Mouse (Mus musculus) T-helper 1 cell (primary cell): Measurements from ENCODE around the gene Pdxp.

Experiments
- in situ Hi-C: fragments of 300-600 bp; cut with MboI, MseI; formaldehyde crosslinking; loops from one replicate; pipeline ENCODE4 v1.15.1; 2025; ENCODE audit warnings: high pct_unique_total_duplicates

The Pdxp gene

DNA sequence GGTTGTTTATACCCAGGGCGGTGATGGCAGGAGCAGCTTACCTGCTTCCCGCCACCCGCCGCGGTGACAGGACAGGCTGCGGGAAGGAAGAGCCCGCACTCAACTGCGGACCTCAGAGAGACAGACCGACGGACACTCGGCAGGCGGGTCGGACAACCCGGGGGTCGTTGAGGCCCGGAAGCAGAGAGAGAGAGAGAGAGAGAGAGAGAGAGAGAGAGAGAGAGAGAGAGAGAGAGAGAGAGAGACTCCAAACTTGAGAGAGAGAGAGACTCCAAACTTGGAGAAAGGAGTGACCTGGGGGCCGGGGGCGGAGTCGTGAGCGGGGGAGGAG is 14.3 kb upstream of the Pdxp start, which contains the start of gene Gm49510:
TSS of gene Gm49510 (plus strand) at position 259 of the 331 bp plus-strand sequence.
- in situ Hi-C loops, result no loop called here

DNA sequence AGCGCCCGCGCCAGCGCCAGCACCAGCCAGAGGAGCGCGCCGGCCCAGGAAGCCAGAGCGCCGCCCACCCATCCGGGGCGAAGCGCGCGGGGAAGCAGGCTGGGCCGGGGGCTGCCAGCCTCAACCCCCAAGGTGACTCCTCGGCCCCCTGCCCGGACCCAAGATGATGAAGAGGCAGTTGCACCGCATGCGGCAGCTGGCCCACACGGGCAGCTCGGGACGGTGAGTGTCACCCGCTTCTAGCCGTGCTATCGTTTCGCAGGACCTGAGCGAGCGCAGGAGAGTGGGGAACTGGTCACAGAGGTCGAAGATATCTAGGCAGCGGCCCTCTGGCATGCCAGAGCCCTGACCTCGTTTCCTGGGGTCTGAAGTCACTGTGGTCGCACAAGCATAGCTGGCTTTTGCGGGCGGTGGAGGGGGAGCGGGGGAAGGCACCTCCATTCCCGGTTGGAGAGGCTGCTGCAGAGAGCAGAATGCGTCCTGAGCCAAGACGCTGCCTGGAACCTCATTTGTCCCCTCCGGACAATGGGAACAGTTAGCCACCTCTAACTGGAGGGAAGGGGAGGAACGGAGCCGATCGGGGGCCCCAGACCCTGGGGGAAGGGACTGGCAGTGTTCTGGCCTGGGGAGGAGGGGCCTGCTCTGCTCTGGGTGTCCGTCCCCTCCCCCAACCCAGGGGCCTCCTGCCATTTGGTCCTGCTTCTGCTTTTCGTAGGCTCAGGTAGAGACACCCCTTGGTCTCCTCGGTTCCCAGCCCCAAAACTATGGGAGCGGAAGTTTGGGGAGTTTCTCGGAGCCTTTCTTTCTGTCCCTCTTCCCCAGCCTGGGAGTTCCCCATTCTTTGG is 13.8 kb upstream of the Pdxp start, which contains the start of gene Sh3bp1:
TSS of gene Sh3bp1 (plus strand) at position 29 of the 845 bp plus-strand sequence.
- in situ Hi-C loops, result no loop called here

DNA sequence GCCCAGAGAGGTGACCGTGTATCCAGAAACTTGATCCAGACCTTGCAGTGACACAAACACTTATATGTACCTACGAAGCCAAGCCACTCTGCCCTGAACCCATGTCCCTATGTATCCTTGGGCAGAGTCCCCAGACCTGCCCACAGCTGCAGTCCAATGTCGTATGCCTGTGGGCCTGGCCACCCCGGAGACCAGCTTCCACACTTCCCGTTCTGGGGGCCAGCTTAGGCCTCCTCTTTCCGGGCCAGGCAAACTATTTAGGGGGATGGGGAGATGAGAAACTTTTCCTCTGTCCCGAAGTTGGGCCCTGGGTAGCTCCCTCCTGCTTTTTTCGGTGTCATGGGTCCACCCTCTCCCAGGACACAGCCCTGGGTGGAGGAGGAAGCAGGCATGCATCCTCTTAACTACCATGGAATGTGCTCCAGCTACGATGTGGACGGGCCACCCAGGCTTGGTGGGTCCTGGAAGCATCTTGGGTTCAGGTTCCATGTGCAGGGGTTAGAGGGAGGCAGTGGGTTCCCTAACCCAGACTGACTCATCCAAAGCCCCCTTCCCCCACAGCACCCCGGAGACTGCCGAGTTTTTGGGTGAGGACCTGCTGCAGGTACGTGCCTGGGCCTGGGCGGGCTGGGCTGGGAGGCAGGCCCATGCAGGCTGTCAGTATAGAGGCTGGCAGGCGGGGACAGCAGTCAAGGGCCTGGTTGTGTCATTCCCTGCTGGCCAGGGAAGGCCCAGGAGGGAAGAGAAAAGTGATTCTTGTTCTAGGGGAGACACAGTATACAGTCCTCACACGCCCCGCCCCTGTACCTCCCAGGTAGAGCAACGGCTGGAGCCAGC is 12.9 kb upstream of the Pdxp start:
- in situ Hi-C loops, result no loop called here

DNA sequence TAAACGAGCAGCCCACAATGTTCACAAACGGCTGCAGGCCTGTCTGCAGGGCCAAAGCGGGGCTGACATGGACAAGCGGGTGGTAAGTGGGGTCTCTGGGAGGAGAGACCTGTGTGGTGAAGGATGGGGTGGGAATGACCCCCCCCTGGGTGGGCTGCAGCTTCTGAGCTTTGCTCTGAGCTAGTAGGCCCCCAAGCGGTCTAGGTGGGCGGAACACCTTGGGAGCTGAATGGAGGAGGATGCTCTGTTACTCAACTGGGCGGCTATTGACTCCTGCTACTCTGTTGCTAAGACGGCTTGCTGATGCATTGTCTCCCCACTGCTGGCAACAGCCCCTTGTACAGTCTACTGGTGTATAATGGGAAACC is 12.3 kb upstream of the Pdxp start:
- in situ Hi-C loops, result no loop called here

DNA sequence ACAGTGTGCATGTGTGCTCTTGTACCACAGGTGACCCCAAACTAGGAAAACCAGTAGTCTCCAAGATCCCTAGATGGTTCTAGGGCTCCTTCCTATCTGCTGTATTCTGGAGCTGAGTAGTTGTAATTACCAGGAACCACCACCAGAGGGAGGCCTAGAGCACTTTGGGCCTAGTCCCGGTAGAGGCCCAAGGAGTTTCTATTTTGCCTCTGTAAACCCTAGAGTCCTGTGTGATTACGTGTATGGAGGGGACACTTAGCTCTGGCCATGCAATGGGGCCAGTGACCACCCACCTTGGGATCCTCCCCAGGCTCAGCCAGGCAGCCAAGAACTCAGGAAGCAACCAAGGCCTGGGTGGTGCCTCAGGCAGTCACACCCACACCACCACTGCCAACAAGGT is 10.5 kb upstream of the Pdxp start:
- in situ Hi-C loops, result no loop called here

DNA sequence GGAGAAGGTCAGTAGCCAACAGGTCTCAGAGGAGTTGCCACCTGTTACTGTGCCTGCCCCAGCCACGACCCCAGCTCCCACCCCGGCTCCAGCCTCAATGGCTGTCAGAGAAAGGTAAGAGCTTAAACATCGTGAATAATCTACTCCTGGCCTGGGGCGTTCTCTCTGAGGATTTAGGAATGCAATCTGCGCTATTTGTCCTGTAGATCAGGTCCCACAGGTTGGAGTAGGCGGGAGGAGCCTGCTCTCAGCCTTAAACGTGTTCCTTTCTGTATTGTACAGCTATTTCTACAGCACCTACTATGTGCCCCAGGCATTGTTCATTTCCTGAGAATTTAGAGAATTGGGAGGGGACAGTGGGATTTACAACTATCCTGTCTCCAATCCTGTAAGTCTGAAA is 5.3 kb upstream of the Pdxp start:
- in situ Hi-C loops, result loop anchor here (5.0 kb wide), 1 partner anchor 779 kb away; the partner anchor contains the start of gene Josd1

DNA sequence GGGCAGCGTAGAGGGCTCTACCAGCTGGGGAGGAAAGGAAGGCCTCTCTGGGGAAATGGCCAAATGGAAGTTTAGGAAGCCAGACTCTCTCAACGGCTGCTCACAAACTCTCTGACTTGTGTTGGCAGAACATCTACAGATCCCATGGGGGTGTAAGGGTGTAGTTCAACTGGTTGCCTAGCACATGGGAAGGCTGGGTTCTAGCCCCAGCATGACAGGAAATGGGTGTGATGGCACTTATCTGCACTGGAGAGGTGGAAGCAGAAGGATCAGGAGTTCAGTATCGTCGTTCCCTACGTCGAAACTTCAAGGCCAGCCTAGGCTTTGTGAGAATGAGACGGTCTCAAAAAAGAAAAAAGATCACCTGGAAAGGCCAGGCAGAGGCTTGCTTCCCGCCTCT is 4.7 kb upstream of the Pdxp start:
- in situ Hi-C loops, result loop anchor here (5.0 kb wide), 1 partner anchor 778 kb away; the partner anchor contains the start of gene Josd1

DNA sequence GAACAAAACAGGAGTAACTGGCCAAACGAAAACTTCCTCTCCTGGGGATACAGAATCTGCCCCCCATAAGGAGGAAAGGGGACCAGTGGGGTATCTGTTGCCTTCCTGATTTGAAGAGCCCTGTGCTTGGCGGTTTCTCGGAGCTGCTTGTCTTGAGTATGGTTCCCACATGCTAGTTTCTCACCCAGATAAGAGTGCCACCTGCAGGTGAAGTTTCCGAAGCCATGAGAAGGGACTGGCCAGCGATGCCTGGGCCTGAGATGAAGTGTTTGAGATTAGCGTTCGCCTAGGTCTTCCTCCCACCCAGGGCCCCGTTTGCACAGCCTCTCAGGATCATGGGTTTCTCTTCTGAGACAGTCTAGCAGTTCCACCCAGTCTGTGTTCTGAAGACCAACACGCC is 1.7 kb upstream of the Pdxp start:
- in situ Hi-C loops, result no loop called here

DNA sequence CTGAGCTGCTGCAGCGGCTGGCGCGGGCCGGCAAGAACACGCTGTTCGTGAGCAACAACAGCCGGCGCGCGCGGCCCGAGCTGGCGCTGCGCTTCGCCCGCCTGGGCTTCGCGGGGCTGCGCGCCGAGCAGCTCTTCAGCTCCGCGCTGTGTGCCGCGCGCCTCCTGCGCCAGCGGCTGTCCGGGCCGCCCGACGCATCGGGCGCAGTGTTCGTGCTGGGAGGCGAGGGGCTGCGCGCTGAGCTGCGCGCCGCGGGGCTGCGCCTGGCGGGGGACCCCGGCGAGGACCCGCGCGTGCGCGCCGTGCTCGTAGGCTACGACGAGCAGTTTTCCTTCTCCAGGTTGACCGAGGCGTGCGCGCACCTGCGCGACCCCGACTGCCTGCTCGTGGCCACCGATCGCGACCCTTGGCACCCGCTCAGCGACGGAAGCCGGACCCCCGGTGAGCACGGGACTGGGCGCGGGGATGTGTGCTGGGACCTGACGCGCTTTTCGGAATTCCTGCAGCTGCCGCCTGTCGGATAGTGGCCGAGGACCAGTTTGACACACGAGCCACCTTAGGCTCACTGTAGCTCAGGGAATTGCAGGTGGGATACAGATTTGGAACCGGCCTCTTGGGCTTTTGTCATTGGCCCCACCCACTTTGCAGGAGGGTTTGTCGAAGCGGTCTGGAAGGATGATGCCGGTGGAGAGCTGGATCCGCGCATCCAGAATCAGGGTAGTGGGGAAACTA is 538 bp downstream of the Pdxp start:
- in situ Hi-C loops, result no loop called here

DNA sequence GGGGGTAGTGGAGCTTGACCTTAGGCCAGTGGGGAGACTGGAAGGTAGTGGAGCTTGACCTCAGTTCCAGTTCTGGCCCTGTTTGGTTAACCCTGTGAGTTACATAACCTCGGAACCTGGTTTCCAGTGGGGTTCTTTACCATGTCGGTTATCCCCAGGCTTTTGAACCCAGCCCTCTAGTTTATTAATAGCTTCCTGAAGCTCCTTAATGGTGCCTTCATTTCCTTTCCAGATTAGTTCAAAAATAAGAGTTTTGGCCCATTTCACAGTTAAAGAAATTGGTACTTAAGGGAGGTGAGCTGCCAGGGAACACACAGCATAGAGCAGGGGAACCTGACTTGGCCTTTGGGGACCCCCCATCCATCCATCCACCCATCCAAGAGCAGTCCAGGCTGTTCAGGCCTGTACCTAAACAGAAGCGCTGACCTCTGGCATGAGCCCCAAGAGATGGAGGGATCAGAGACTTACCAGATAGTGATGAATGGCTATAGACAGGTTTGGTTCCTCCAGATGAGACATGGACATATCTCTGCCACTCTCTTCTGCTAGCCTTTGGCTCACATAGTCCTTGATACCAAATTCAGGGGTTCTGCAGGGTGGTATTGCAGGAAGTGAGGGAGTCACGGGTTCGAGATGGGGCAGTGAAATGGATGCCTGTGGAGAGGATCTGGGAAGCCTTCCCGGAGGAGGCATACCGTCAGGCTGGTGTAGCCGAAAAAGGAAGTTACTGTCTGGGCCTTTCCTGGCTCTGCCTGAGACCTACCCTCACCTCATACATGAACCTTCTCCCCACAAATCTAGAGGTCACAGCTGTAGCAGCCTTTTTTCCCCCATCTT is 1.3 kb downstream of the Pdxp start:
- in situ Hi-C loops, result no loop called here

DNA sequence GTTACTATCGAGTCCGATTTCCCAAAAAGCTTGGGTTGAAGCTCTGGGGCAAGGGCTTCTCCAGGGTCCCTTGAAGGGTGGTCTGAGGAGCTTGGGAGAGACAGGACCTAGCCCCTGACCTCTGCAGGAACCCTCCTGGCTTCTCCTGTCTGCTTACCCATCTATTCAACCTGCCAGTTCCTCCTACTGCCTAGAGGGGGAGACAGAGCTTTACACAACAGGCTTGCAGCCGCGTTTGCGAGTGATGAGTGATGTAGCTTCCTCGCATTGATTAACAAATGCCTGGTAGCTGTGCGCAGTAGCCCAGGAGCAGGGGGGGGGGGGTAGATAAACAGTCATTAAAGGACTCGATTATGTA is 1.9 kb downstream of the Pdxp start:
- in situ Hi-C loops, result no loop called here

DNA sequence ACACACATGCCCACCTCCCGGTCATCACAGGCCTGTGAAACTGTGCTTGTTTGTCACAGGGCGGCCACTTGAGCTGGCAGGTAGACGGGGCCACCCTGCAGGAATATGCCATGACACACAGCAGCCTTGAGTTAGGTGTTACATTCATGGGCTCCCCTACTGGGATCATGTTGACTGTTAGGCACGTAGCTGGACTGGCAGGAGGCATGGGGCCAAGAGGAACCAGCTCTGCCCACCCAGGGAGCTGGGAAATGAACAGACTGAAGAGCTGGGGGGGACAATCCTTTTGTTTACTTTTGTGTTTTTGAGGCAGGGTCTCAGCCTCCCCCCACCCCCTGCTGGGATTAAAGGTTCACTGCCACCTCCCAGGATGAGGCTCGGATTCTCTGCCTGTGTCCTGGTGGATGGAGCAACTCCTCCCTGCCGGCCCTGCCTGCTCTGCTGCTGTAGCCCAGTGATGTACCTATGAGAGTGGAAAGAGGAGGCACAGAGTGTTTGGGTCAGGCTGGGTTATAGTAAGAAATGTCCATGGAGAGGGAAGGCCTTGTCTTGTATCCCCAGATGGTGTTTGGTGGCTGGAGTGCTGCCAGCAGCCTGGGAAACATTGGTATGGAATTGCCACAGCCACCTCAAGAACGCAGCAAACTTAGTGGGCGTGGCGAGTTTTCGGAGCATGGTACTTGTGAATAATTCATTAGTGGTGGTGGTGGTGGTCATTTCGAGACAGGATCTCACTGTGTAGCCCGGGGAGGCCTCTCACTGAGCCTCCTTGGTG is 2.5 kb downstream of the Pdxp start:
- in situ Hi-C loops, result no loop called here

DNA sequence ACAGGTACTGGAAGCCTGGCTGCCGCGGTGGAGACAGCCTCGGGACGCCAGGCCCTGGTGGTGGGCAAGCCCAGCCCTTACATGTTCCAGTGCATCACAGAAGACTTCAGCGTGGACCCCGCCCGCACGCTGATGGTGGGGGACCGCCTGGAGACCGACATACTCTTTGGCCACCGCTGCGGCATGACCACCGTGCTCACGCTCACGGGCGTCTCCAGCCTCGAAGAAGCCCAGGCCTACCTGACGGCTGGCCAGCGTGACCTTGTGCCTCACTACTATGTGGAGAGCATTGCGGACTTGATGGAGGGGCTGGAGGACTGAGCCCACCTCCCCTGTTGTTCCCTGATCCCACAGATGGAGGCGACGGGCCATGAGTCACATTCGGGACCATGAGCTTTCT is 4.4 kb downstream of the Pdxp start:
- in situ Hi-C loops, result no loop called here

DNA sequence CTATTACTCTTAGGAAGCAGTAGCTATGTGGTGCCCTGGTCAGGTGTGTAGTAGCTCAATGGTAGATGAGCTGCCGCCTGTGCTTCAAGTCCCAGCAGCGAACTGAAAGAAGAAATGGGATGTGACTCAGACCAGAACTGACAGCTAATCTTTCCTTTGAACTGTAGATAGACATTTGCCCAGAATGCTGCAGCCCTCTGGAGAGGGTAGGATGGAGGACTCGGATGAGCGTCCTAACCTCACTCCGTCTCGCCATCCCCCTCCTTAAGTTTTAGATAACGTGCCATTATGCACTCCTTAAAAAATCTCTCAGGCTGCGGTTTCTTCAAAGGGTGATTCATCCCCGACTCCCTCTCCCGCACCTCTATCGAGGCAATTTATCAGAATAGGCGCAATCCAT is 6.2 kb downstream of the Pdxp start:
- in situ Hi-C loops, result no loop called here

DNA sequence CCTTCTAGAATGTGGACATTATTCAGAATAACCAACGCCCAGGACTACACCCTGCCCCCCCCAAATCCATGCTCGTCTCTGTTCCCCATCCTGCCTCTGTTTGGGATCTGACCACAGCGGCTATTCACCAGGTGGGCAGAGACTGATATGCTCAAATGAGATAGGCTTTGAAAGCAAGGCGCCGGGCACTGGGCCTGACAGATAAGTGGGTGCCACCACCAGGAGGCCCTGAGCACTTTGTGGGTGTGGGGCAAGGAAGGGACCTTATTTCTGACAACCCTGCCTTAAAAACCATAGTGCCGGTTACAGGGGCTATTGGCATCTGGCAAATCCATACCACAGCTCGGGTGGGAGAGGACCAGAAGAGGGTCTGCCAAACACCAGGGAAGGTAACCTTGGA is 9.0 kb downstream of the Pdxp start:
- in situ Hi-C loops, result no loop called here

DNA sequence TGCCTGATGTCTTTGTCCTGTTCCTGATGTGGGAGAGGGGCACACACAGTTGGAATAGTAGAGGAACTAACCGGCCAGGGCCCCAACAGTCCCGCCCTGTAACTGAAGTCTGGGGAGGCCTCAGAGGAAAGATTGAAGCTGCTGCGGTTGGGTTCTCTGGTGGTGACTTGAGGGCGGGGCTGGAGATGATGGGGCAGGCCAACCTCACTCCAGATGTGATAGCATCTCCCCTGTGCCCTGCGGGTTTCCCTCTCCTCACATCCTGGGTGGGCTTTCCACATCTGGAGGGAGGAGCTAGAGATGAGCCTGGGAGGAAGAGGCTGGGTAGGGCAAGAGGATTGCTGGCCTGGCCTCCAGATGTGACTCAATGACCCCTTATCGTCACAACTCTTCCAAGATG is 9.9 kb downstream of the Pdxp start:
- in situ Hi-C loops, result no loop called here

DNA sequence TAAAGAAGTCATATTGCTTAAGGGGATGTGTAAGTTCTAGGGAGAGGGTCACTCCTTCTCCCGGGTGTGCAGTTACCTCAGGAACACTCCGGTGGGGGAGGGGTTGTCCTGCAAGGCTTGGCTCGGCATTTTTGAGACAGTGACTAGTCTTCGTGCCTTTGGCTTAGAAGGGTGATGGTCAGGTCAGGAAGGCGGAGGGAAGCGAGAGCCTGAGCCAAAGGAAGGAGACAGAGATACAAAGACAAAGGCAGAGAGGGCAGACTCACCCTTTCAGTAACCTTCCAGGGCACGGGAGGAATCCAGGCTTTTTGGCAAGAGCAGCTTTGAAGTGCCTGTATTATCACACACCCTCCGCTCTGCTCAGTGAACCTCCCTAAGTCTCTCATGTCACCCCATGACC is 11.4 kb downstream of the Pdxp start:
- in situ Hi-C loops, result no loop called here

DNA sequence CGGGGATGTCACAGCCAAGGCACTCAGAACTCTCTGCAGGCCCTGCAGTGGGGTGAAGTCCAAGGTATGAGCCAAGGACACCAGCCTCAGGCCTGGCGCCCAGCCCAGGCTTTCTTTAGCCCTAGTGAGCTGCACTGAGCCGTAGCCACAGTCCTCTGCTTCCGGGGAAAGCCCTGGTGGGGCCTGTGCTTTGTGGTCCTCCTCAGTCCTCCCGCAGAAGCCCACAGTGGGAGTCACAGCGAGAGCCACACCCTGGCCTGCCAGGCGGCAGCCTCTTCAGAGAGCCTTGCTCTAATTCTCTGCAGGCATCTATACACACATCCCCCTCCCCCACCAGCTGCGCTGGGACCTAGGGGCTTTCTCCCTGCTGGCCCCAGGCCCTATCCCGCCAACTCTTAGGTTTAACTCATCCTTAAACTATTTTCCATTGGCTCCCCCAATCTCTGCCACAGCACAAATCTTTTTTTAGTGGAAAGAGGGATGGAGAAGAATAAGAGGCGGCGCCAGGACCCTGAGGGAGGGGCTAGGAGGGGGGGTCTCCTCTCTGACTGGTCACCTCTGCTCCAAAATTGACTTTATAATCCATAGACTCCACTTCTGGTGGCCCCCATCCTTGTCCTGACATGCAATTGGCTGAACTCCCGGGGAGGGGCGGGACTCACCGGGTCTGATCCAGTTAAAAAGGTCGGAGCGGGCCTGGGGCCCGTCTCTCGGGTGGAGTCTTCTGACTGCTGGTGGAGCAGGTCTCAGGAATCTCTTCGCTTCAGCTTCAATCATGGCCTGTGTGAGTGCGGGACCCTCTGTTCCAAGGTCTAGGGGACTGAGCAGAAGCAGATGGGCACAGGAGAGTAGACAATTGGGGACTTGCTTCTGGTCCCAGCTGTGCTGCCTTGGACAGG is 12.6 kb downstream of the Pdxp start, which contains the start of gene Lgals1:
TSS of gene Lgals1 (plus strand) at position 705 of the 899 bp plus-strand sequence.
- in situ Hi-C loops, result no loop called here

DNA sequence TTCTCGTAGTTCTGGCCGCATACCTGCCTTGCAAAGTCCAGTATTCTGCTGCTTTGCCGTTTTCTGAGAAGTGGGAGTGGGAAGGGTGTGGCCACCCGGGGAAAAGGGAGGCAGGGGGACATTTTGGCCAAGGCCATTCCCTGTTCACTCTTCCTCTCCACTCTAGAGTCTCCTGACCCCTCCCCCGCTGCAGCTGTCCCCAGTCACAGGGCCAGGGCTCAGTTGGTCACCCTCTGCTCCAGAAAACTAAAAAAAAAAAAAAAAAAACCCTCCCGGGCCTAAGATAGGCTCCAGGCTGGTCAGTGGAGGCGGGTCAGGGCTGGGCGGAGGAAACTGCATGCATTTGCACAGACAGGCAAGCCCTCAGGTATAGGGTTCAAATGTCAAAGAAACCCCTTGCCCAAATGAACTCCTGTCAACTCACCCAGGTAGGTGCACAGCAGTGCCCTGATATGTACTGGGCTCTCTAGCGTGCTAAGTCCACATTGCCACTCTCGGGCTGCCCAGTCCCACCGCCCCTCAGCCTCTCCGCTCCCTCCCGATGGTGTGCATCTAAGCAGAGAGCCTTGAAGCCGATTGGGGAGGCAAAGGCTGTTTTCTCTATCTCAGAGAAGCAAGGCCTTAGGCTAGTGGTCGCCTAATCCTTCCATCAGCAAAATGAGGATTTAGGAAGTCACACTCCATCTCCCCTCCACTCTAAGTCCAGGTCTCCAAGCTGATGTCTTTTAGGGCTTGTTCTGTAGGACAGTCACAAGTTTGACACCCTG is 13.5 kb downstream of the Pdxp start:
- in situ Hi-C loops, result no loop called here
